Mouse (Mus musculus) liver, adult 2 months (tissue): ENCODE data around the gene Marveld1. TPM values are rescaled to one million over a fixed set of nuclear protein-coding genes. Genes with fewer than 3 reads are reported as not detected.

Source experiments
- DNase-seq: peaks from one replicate; pipeline ENCODE4 v3.0.0-alpha.2; 2011; ENCODE audit warnings: low read depth, low spot score; ENCODE audit errors: extremely low read depth
- H3K27ac ChIP-seq: fragments of 200-500 bp; replicated peaks from 2 replicates; pipeline ENCODE4 v1.5.1; 2012; ENCODE audit warnings: low read depth, mild to moderate bottlenecking, control low read depth, inconsistent platforms, low read length; ENCODE audit not compliant: insufficient read depth
- H3K27me3 ChIP-seq: fragments of 200-500 bp; 2 replicates; pipeline ENCODE4 v1.6.1; 2012; ENCODE audit warnings: mild to moderate bottlenecking, moderate library complexity, low read length, inconsistent platforms; ENCODE audit not compliant: control insufficient read depth, insufficient read depth
- H3K36me3 ChIP-seq: fragments of 200-500 bp; 2 replicates; pipeline ENCODE4 v1.6.1; 2012; ENCODE audit warnings: low read length, inconsistent platforms; ENCODE audit not compliant: control insufficient read depth, insufficient read depth
- H3K4me1 ChIP-seq: fragments of 200-500 bp; 2 replicates; pipeline ENCODE4 v1.6.1; 2011; ENCODE audit warnings: low read length; ENCODE audit not compliant: control insufficient read depth, insufficient read depth
- H3K4me3 ChIP-seq: fragments of 200-500 bp; 2 replicates; pipeline ENCODE4 v1.5.1; 2011; ENCODE audit warnings: low read depth, mild to moderate bottlenecking, control low read depth, low read length, moderate library complexity; ENCODE audit not compliant: insufficient read depth
- H3K79me2 ChIP-seq: fragments of 200-500 bp; 2 replicates; pipeline ENCODE4 v1.6.1; 2012; ENCODE audit warnings: inconsistent platforms, mild to moderate bottlenecking, low read length, moderate library complexity; ENCODE audit not compliant: control insufficient read depth, insufficient read depth
- H3K9ac ChIP-seq: fragments of 200-500 bp; 2 replicates; pipeline ENCODE4 v1.6.1; 2012; ENCODE audit warnings: low read depth, mild to moderate bottlenecking, control low read depth, inconsistent platforms, low read length
- CTCF ChIP-seq: fragments of 200-500 bp; IDR thresholded peaks from 2 replicates; pipeline ENCODE4 v1.5.1; 2011; ENCODE audit warnings: low read depth, low read length, control low read depth
- POLR2A ChIP-seq: fragments of 200-500 bp; IDR thresholded peaks from 2 replicates; pipeline ENCODE4 v1.6.1; 2011; ENCODE audit warnings: low read length, control low read depth; ENCODE audit not compliant: insufficient read depth; ENCODE audit errors: extremely low read depth
- WGBS: fragments of 180-500 bp; shearing (Covaris S2); methylation state at CpG from one replicate; pipeline ENCODE4 v1.1.7; 2018; 5-methylcytosine and 5-hydroxymethylcytosine counted together
- polyA plus RNA-seq: library from polyadenylated mRNA; depleted of rRNA; stranded (reverse); fragments of >200 nt; gene quantifications from 2 replicates; pipeline ENCODE4 v1.2.3, GENCODE M21; 2012; rRNA removed
- total RNA-seq: library from RNA; depleted of rRNA; stranded (reverse); fragments of >200 nt; gene quantifications from 2 replicates; pipeline ENCODE4 v1.2.3, GENCODE M21; 2014; rRNA removed

Marveld1 gene
- total and polyA plus RNA-seq, 2 experiments: 12.1 to 25.7 TPM

- H3K79me2 ChIP-seq: no peaks in the 10 kb centered on the region
- TF ChIP-seq POLR2A (no peak), CTCF (no peak)
- 95% methylated on average over 2 of the region's 2 CpGs for WGBS
Measured at GRCm38 (mm10) chr19:42193311-42193710, 46.1 kb downstream of the Marveld1 start.

DNA sequence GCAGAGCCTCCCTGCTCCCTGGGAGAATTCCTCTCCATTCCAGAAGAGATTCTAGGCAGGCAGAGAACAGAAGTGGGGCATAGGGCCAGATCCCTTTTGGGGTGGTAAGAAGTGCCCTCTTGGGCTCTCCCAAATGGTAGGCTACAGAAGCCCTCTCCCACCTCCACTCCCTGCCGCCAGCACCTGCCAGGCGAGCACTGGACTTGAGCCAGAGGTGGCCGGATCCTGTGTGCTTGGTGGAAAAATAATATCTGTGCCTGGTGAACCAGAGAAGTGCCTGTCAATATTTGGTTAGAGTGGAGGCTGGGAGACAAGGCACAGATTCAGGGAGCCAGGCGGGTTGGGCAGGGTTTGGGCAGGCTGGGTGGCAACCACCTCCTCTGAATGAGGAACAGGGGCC lies 49.2 kb downstream of the Marveld1 start:
- Histone ChIP-seq H3K4me3 (no peak overlapping the region), H3K27ac (no peak overlapping the region), H3K27me3 (peaks cover 2% of the 10 kb centered on the region), H3K4me1 (no peaks in the 10 kb centered on the region), H3K36me3 (peaks cover 3% of the 10 kb centered on the region; the same call in 1 of the 2 replicates), H3K9ac (no peak overlapping the region), H3K79me2 (no peaks in the 10 kb centered on the region)
- WGBS: 22% methylated on average over 4 of the region's 4 CpGs
- DNase-seq: peak; percentile 65
- TF ChIP-seq POLR2A (no peak), CTCF (no peak)

More at GRCm38 (mm10) chr19:42193311-42193710, 46.1 kb downstream of the Marveld1 start:
- Histone ChIP-seq H3K9ac (no peak overlapping the region), H3K4me3 (no peak overlapping the region), H3K27ac (no peak overlapping the region), H3K27me3 (no peaks in the 10 kb centered on the region), H3K4me1 (no peaks in the 10 kb centered on the region), H3K36me3 (peaks cover 4% of the 10 kb centered on the region; the same call in 1 of the 2 replicates)
- no peak for DNase-seq

DNA sequence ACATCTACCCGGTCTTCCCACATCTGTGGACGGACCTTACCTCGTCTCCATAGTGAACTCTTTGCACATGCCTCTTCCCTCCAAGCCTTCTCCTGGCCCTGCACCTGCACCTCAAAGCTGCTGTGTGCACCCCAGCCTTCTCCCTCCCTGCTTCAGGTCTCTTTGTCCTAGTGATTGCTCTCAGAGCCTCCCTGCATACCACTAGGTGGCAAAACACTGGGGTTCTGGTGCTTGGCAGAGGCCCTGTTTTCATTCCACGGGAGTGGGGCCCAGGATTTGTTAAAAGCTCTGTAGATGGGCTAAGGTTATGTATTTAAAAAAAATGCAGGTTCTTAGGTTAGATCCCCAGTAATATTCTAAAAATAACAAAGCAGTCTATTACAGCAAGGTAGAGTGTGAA lies 49.9 kb downstream of the Marveld1 start:
- no peaks in the 10 kb centered on the region for H3K79me2 ChIP-seq
- peaks cover 3% of the 10 kb centered on the region; the same call in 1 of the 2 replicates for H3K36me3 ChIP-seq
- no peak overlapping the region for H3K4me3 ChIP-seq
- TF ChIP-seq POLR2A: no peak
- 0 out of 2 replicates have a peak, but pooled peaks have one; percentile 3 for TF ChIP-seq CTCF
- no peak overlapping the region for H3K27ac ChIP-seq
- no peaks in the 10 kb centered on the region for H3K4me1 ChIP-seq
- 63% methylated on average over 4 of the region's 4 CpGs for WGBS
- no peak overlapping the region for H3K9ac ChIP-seq
- DNase-seq: no peak
- peaks cover 8% of the 10 kb centered on the region for H3K27me3 ChIP-seq

DNA sequence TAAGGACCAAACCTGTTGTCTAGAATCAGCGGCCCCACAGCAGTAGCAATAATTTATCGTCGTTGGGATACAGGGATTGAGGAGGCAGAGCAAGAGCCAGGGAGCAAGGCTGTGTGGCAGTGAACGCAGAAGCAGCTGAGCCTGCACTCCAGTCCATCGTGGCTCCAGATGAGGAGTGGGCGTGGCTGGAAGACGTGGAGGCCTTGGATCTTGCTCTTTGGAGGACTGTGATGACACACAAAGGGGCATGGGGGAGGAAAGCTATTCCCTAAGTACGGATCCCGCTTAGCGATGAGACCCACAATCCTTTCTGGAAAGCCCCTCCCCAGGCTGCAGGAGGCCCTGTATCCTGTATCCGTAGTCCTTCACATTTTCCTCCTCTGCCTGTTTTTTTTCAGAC lies 50.8 kb downstream of the Marveld1 start:
- WGBS: 74% methylated on average over 11 of the region's 11 CpGs
- no peak overlapping the region for H3K27ac ChIP-seq

More for the DNA sequence above, 50.8 kb downstream of the Marveld1 start:
- DNase-seq: no peak
- Histone ChIP-seq H3K9ac (no peak overlapping the region), H3K4me3 (no peak overlapping the region), H3K4me1 (no peaks in the 10 kb centered on the region), H3K27me3 (peaks cover 8% of the 10 kb centered on the region), H3K79me2 (no peaks in the 10 kb centered on the region), H3K36me3 (no peaks in the 10 kb centered on the region)
- no peak for TF ChIP-seq POLR2A
- no peak for TF ChIP-seq CTCF

Other genes starting within 250 kb of the Marveld1 start
- gene Pgam1, start 235.5 kb upstream of the Marveld1 start, total RNA-seq: 108 and 145 TPM in 2 replicates
- 195 and 215 TPM in 2 replicates for gene Pgam1, start 235.5 kb upstream of the Marveld1 start, polyA plus RNA-seq
- gene Exosc1, start 214.0 kb upstream of the Marveld1 start, total RNA-seq: 5.6 and 6.5 TPM in 2 replicates
- 5.9 and 8.2 TPM in 2 replicates for gene Exosc1, start 214.0 kb upstream of the Marveld1 start, polyA plus RNA-seq
- gene Zdhhc16, start 213.9 kb upstream of the Marveld1 start, total RNA-seq: 7.9 and 15.0 TPM in 2 replicates
- 40.9 and 49.9 TPM in 2 replicates for gene Zdhhc16, start 213.9 kb upstream of the Marveld1 start, polyA plus RNA-seq
- 14.9 and 15.1 TPM in 2 replicates for gene Mms19, start 166.2 kb upstream of the Marveld1 start, total RNA-seq
- gene Mms19, start 166.2 kb upstream of the Marveld1 start, polyA plus RNA-seq: 23.2 and 39.5 TPM in 2 replicates
- 4.6 and 4.8 TPM in 2 replicates for gene Ubtd1, start 165.6 kb upstream of the Marveld1 start, total RNA-seq
- 13.4 and 15.3 TPM in 2 replicates for gene Ubtd1, start 165.6 kb upstream of the Marveld1 start, polyA plus RNA-seq
- gene Ankrd2, start 111.4 kb upstream of the Marveld1 start, total RNA-seq: 1.1 and 1.2 TPM in 2 replicates
- 0.37 and 0.65 TPM in 2 replicates for gene Ankrd2, start 111.4 kb upstream of the Marveld1 start, polyA plus RNA-seq
- gene Hoga1, start 101.8 kb upstream of the Marveld1 start, total RNA-seq: 128 and 132 TPM in 2 replicates
- gene Hoga1, start 101.8 kb upstream of the Marveld1 start, polyA plus RNA-seq: 247 and 290 TPM in 2 replicates
- 13.9 and 17.1 TPM in 2 replicates for gene 4933411K16Rik, start 95.2 kb upstream of the Marveld1 start, total RNA-seq
- gene 4933411K16Rik, start 95.2 kb upstream of the Marveld1 start, polyA plus RNA-seq: 3.5 and 7.0 TPM in 2 replicates
- gene Morn4, start 61.0 kb upstream of the Marveld1 start, total RNA-seq: 0.09 and 0.13 TPM in 2 replicates
- 0.27 and 0.44 TPM in 2 replicates for gene Morn4, start 61.0 kb upstream of the Marveld1 start, polyA plus RNA-seq
- 20.2 and 23.8 TPM in 2 replicates for gene Pi4k2a, start 56.9 kb upstream of the Marveld1 start, total RNA-seq
- gene Pi4k2a, start 56.9 kb upstream of the Marveld1 start, polyA plus RNA-seq: 43.3 and 46.1 TPM in 2 replicates
- gene Avpi1, start 18.3 kb upstream of the Marveld1 start, total RNA-seq: 49.0 and 53.6 TPM in 2 replicates
- gene Avpi1, start 18.3 kb upstream of the Marveld1 start, polyA plus RNA-seq: 35.9 and 38.2 TPM in 2 replicates
- gene Zfyve27, start 16.6 kb downstream of the Marveld1 start, total RNA-seq: 11.1 and 13.4 TPM in 2 replicates
- gene Zfyve27, start 16.6 kb downstream of the Marveld1 start, polyA plus RNA-seq: 14.1 and 22.0 TPM in 2 replicates
- not detected in 2 replicates for gene Sfrp5, start 54.9 kb downstream of the Marveld1 start, total RNA-seq
- gene Sfrp5, start 54.9 kb downstream of the Marveld1 start, polyA plus RNA-seq: 0.12 TPM in 1 of 2 replicates, not detected in the other
- not detected in 2 replicates for gene Golga7b, start 100.2 kb downstream of the Marveld1 start, total RNA-seq
- gene Golga7b, start 100.2 kb downstream of the Marveld1 start, polyA plus RNA-seq: not detected in 2 replicates